Comparison of ENCODE assay signal across 8 mouse cellular contexts in genomic region chr17:83513655-83514212, GRCm38 (mm10). TPM values are rescaled to one million over a fixed set of nuclear protein-coding genes. Genes with fewer than 3 reads are reported as not detected.
DNase-seq lines count a peak whose midpoint lies in the region; ATAC-seq and TF ChIP-seq lines count a peak whose summit lies in the region.

No protein-coding gene starts in this region.

- H3K4me2 ChIP-seq in hindbrain, embryonic 14.5 days (replicated peaks) = peak overlapping the region; percentile 83
- peak overlapping the region; percentile 85 for H3K4me2 ChIP-seq in midbrain, embryonic 12.5 days (replicated peaks)

- no peaks in the 10 kb centered on the region for H3K36me3 ChIP-seq in hindbrain, embryonic 14.5 days (replicated peaks; ENCODE audit: control insufficient read depth, insufficient read depth)
- no peaks in the 10 kb centered on the region for H3K36me3 ChIP-seq in midbrain, embryonic 12.5 days

- 2% methylated on average over 24 of the region's 24 CpGs for WGBS in hindbrain, embryonic 14.5 days
- WGBS in midbrain, embryonic 12.5 days = 2% methylated on average over 24 of the region's 24 CpGs

- H3K9ac ChIP-seq in hindbrain, embryonic 14.5 days = peak overlapping the region; percentile 74
- peak overlapping the region; percentile 93 for H3K9ac ChIP-seq in midbrain, embryonic 12.5 days (replicated peaks)

- no peaks in the 10 kb centered on the region for H3K9me3 ChIP-seq in hindbrain, embryonic 14.5 days (ENCODE audit: control insufficient read depth, low read length)
- no peaks in the 10 kb centered on the region for H3K9me3 ChIP-seq in midbrain, embryonic 12.5 days

- peak overlapping the region; percentile 99 for H3K27ac ChIP-seq in layer of hippocampus, adult 2 months
- H3K27ac ChIP-seq in brown adipose tissue, adult 24 weeks (replicated peaks; ENCODE audit: low read depth, low read length) = peak overlapping the region; percentile 87
- H3K27ac ChIP-seq in hindbrain, embryonic 14.5 days = peak overlapping the region; percentile 88
- peak overlapping the region; percentile 35; the same call in 1 of the 2 replicates for H3K27ac ChIP-seq in midbrain, embryonic 12.5 days (replicated peaks)

- no peaks in the 10 kb centered on the region for H3K27me3 ChIP-seq in hindbrain, embryonic 14.5 days (ENCODE audit: control insufficient read depth, insufficient read depth, low read length)
- no peaks in the 10 kb centered on the region for H3K27me3 ChIP-seq in midbrain, embryonic 12.5 days

- ATAC-seq in hindbrain, embryonic 14.5 days (ENCODE audit: low FRiP score) = peak; percentile 52; the same call in 1 of the 2 replicates
- peak; percentile 61 for ATAC-seq in midbrain, embryonic 12.5 days (ENCODE audit: low FRiP score, low read depth)

- H3K4me3 ChIP-seq in layer of hippocampus, adult 2 months = peak overlapping the region; percentile 95
- peak overlapping the region; percentile 94 for H3K4me3 ChIP-seq in brown adipose tissue, adult 24 weeks (ENCODE audit: insufficient read depth, low read depth, low read length)
- H3K4me3 ChIP-seq in hindbrain, embryonic 14.5 days (replicated peaks; ENCODE audit: low read length) = peak overlapping the region; percentile 87
- peak overlapping the region; percentile 90 for H3K4me3 ChIP-seq in midbrain, embryonic 12.5 days

- peak in 1 of 2 experiments; percentile 28 for DNase-seq in layer of hippocampus, adult 2 months (ENCODE audit: low spot score in 2 of 2)
- no peak for DNase-seq in layer of hippocampus, adult 18-20 months (ENCODE audit: low spot score in 2 of 2)
- no peak for DNase-seq in hindbrain, embryonic 14.5 days (ENCODE audit: low spot score)
- no peak for DNase-seq in adrenal gland, postnatal 14 days
- no peak for DNase-seq in gastrocnemius, adult 18-20 months (ENCODE audit: low spot score)
- DNase-seq in spleen, postnatal 14 days (ENCODE audit: low spot score in 2 of 2) = no peak

- TF ChIP-seq CTCF in layer of hippocampus, adult 2 months (conservative IDR thresholded peaks at IDR 0.05) = no peak

- H3K4me1 ChIP-seq in brown adipose tissue, adult 24 weeks (ENCODE audit: control insufficient read depth, insufficient read depth, insufficient read length, low read length) = peaks cover 7% of the 10 kb centered on the region
- peaks cover 13% of the 10 kb centered on the region; the same call in 1 of the 2 replicates for H3K4me1 ChIP-seq in hindbrain, embryonic 14.5 days (replicated peaks; ENCODE audit: control insufficient read depth, insufficient read depth, low read length)
- H3K4me1 ChIP-seq in midbrain, embryonic 12.5 days = peaks cover 21% of the 10 kb centered on the region

RNA-seq across cellular contexts. Expression of gene Cox7a2l, which starts 3.4 kb away (rescaled TPM):
- total RNA-seq in layer of hippocampus, adult 2 months (2021) = 100 to 1,000 TPM; 178 to 182 TPM
- 100 to 1,000 TPM; 194 to 195 TPM for total RNA-seq in layer of hippocampus, adult 18-20 months (2021)
- 354 and 380 TPM in 2 replicates for polyA plus RNA-seq in brown adipose tissue, adult 24 weeks (2012; ENCODE audit: insufficient read depth, insufficient read length, missing spikeins)
- 204 and 206 TPM in 2 replicates for polyA plus RNA-seq in hindbrain, embryonic 14.5 days (2014; fragmentation: Nextera tagmentation; extraction: Ambion mirVana)
- polyA plus RNA-seq in midbrain, embryonic 12.5 days (2016; fragmentation: Nextera tagmentation; extraction: Ambion mirVana) = 150 TPM in 2 replicates
- total RNA-seq in adrenal gland, postnatal 14 days (2021) = 220 and 252 TPM in 2 replicates
- total RNA-seq in gastrocnemius, adult 18-20 months (2021) = 100 to 1,000 TPM; 151 to 165 TPM

Comparison
In these comparisons a context has a peak if more than half of its experiments do, and no peak if none do; other contexts are left out.
1. H3K27ac ChIP-seq: peak in every context shown above with its lines; median percentile 99 in layer of hippocampus, adult 2 months; 88 in hindbrain, embryonic 14.5 days; 87 in brown adipose tissue, adult 24 weeks; 35 in midbrain, embryonic 12.5 days.